Mouse (Mus musculus) thymus, adult 2 months (tissue): Measurements from ENCODE around the gene Mmel1. TPM values are rescaled to one million over a fixed set of nuclear protein-coding genes. Genes with fewer than 3 reads are reported as not detected.

Experiments
- DNase-seq: peaks from one replicate; pipeline ENCODE4 v3.0.0; 2021
- H3K27ac ChIP-seq: fragments of 200-500 bp; 2 replicates; pipeline ENCODE4 v1.5.1; 2012; ENCODE audit warnings: low read length, control low read depth; ENCODE audit not compliant: control insufficient read depth, insufficient read depth
- H3K27me3 ChIP-seq: fragments of 200-500 bp; 2 replicates; pipeline ENCODE4 v1.6.1; 2012; ENCODE audit warnings: mild to moderate bottlenecking, low read length, moderate library complexity, mixed read lengths; ENCODE audit not compliant: control insufficient read depth, insufficient read depth
- H3K36me3 ChIP-seq: fragments of 200-500 bp; 2 replicates; pipeline ENCODE4 v1.6.1; 2012; ENCODE audit warnings: mild to moderate bottlenecking, low read length, moderate library complexity; ENCODE audit not compliant: control insufficient read depth, insufficient read depth
- H3K4me1 ChIP-seq: fragments of 200-500 bp; replicated peaks from 2 replicates; pipeline ENCODE4 v1.6.1; 2012; ENCODE audit warnings: low read length; ENCODE audit not compliant: control insufficient read depth, insufficient read depth
- H3K4me3 ChIP-seq: fragments of 200-500 bp; 2 replicates; pipeline ENCODE4 v1.5.1; 2012; ENCODE audit warnings: mild to moderate bottlenecking, low read length, control low read depth, moderate library complexity; ENCODE audit not compliant: control insufficient read depth, insufficient read depth
- CTCF ChIP-seq: fragments of 200-500 bp; IDR thresholded peaks from 2 replicates; pipeline ENCODE4 v1.5.1; 2012; ENCODE audit warnings: mild to moderate bottlenecking, control low read depth, low read length, moderate library complexity, borderline replicate concordance; ENCODE audit not compliant: control insufficient read depth, poor library complexity, insufficient read depth; ENCODE audit errors: extremely low read depth
- POLR2A ChIP-seq: fragments of 200-500 bp; IDR thresholded peaks from 2 replicates; pipeline ENCODE4 v1.6.1; 2012; ENCODE audit warnings: mild to moderate bottlenecking, low read length, control low read depth, moderate library complexity; ENCODE audit not compliant: control insufficient read depth, poor library complexity, insufficient read depth; ENCODE audit errors: extremely low read depth
- WGBS: fragments of 180-500 bp; shearing (Covaris S2); methylation state at CpG from one replicate; pipeline ENCODE4 v1.1.7; 2018; 5-methylcytosine and 5-hydroxymethylcytosine counted together
- polyA plus RNA-seq: library from polyadenylated mRNA; depleted of rRNA; stranded (reverse); fragments of >200 nt; gene quantifications from 2 replicates; pipeline ENCODE4 v1.2.3, GENCODE M21; 2012

Mmel1 gene
- polyA plus RNA-seq, 1 experiment, result 0.23 TPM

- Histone ChIP-seq H3K27ac (no peak overlapping the region), H3K27me3 (no peaks in the 10 kb centered on the region), H3K4me1 (peaks cover 6% of the 10 kb centered on the region), H3K36me3 (no peaks in the 10 kb centered on the region), H3K4me3 (no peak overlapping the region)
- TF ChIP-seq CTCF, result no peak
- TF ChIP-seq POLR2A, result 0 out of 2 replicates have a peak, but pooled peaks have one; percentile 3
- 92% methylated on average over 3 of the region's 3 CpGs for WGBS
- no peak for DNase-seq
These were observed 5.9 kb upstream of the Mmel1 start for GRCm38 (mm10) chr4:154863436-154863935.

- 2% methylated on average over 18 of the region's 18 CpGs for WGBS
- Histone ChIP-seq H3K27ac (no peak overlapping the region), H3K27me3 (no peaks in the 10 kb centered on the region), H3K36me3 (no peaks in the 10 kb centered on the region), H3K4me3 (peak overlapping the region; percentile 43), H3K4me1 (peaks cover 6% of the 10 kb centered on the region)
- TF ChIP-seq POLR2A (no peak), CTCF (0 out of 2 replicates have a peak, but pooled peaks have one; percentile 49)
- DNase-seq, result peak; percentile 84
These were observed 5.1 kb upstream of the Mmel1 start for GRCm38 (mm10) chr4:154864271-154864771.

DNA sequence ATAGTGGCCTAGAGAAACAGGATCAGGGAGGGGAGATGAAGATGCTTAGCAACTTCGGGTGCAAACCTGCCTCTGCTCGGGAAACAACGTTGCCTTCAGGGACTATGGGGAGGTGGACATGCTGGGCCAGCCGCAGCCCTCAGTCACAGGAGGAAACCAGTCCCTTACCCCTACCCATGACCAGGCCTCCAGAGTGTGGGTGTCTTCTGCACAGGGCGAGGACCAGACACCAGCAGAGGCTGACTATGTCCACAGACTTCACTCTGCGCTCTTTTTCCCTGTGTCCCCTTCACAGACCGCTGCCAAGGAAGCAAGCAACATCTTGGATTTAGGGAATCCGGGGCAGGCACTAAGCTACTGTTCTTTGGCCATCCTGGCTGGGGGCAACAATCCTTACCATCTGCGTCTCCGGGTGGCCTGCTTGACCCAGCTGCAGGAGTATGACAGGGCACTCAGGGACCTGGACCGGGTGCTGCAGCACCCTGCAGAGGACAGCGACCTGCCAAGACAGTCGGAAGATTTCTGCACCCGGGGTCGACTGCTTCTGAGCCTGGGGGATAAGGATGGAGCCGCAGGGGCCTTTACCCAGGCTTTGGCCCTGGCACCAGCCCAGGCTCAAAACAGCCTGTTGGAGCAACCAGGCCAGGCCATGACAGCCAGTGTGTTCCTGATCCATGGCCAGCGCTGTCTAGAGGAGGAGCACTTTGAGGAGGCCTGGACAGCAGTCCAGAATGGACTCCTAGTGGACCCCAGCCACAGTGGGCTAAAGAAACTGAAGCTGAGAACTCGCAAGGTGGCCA is 4.2 kb upstream of the Mmel1 start:
- TF ChIP-seq CTCF (no peak), POLR2A (no peak)
- Histone ChIP-seq H3K27me3 (no peaks in the 10 kb centered on the region), H3K27ac (no peak overlapping the region), H3K4me3 (no peak overlapping the region), H3K36me3 (no peaks in the 10 kb centered on the region), H3K4me1 (peaks cover 6% of the 10 kb centered on the region)
- 93% methylated on average over 18 of the region's 18 CpGs for WGBS
- no peak for DNase-seq

DNA sequence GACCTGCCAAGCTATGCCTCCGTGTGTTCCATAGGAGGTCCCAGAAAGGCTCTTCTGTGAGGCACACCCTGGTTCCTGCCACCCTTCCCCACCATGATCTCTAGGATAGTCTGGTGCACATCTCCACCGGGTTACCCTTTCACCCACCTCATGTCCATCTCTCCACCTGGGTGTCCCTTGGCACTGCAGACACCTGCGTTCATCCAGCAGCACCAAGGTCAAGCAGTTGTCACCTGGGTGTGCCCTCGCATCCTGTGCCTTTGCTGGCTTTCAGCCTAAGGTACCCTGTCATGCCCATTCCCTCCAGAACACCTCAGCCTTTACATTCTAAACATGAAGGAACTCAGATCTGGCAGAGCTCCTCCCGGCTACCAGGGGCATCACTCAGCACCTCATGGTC is 3.0 kb upstream of the Mmel1 start:
- no peak overlapping the region for H3K27ac ChIP-seq
- no peak overlapping the region for H3K4me3 ChIP-seq
- peaks cover 6% of the 10 kb centered on the region for H3K4me1 ChIP-seq
- no peak for DNase-seq
- WGBS, result 91% methylated on average over 5 of the region's 5 CpGs
- TF ChIP-seq POLR2A (no peak), CTCF (no peak)
- H3K36me3 ChIP-seq, result no peaks in the 10 kb centered on the region
- no peaks in the 10 kb centered on the region for H3K27me3 ChIP-seq

- Histone ChIP-seq H3K27me3 (no peaks in the 10 kb centered on the region), H3K4me1 (peaks cover 6% of the 10 kb centered on the region), H3K27ac (no peak overlapping the region), H3K36me3 (no peaks in the 10 kb centered on the region), H3K4me3 (no peak overlapping the region)
- DNase-seq, result no peak
- 89% methylated on average over 6 of the region's 6 CpGs for WGBS
- TF ChIP-seq CTCF (no peak), POLR2A (no peak)
These were observed 2.1 kb upstream of the Mmel1 start for GRCm38 (mm10) chr4:154867257-154867656.

GRCm38 (mm10) chr4:154870721-154871120 is 1.3 kb downstream of the Mmel1 start:
- TF ChIP-seq CTCF (no peak), POLR2A (no peak)
- no peak for DNase-seq
- no peaks in the 10 kb centered on the region for H3K36me3 ChIP-seq
- H3K4me1 ChIP-seq, result no peaks in the 10 kb centered on the region
- H3K27ac ChIP-seq, result no peak overlapping the region
- WGBS, result 94% methylated on average over 4 of the region's 4 CpGs
- H3K4me3 ChIP-seq, result no peak overlapping the region
- H3K27me3 ChIP-seq, result no peaks in the 10 kb centered on the region
